Mouse (Mus musculus) cerebellum, adult 2 months (tissue): ENCODE results near the gene Rnf41.

Source experiments
- CTCF ChIP-seq: fragments of 200-500 bp; IDR thresholded peaks from 2 replicates; pipeline ENCODE4 v1.5.1; 2011; ENCODE audit warnings: low read depth, mild to moderate bottlenecking, control low read depth, low read length, moderate library complexity, borderline replicate concordance; ENCODE audit not compliant: insufficient read depth
- POLR2A ChIP-seq: fragments of 200-500 bp; IDR thresholded peaks from 2 replicates; pipeline ENCODE4 v1.6.1; 2011; ENCODE audit warnings: low read length, control low read depth, borderline replicate concordance; ENCODE audit not compliant: insufficient read depth

- TF ChIP-seq POLR2A (no peak), CTCF (no peak)
These were observed 15.3 kb upstream of the Rnf41 start for GRCm38 (mm10) chr10:128396017-128396673.
